Comparison of ENCODE assay signal across 1 mouse cellular context in genomic region chr8:83442243-83443051, GRCm38 (mm10).
A peak's percentile ranks its signal among the peaks of the same experiment; 100 is the strongest.
TF ChIP-seq lines count a peak whose summit lies in the region.

No protein-coding gene starts in this region.

TF ChIP-seq in CH12.LX, 34 proteins besides CTCF, POLR2A, EP300 and RAD21 (continued from another document):
- TF ChIP-seq SIN3A (IDR thresholded peaks at IDR 0.05; ENCODE audit: low read length): 0 out of 2 replicates have a peak, but pooled peaks have one; percentile 65
